Mouse (Mus musculus) myocyte (in vitro differentiated cells): ENCODE measurements around the gene Tspan14. TPM values are rescaled to one million over a fixed set of nuclear protein-coding genes. Genes with fewer than 3 reads are reported as not detected.

Source experiments
- H3K27me3 ChIP-seq: one replicate; pipeline ENCODE4 v1.6.1; 2011; ENCODE audit not compliant: control insufficient read depth, insufficient read depth, insufficient read length
- H3K36me3 ChIP-seq: one replicate; pipeline ENCODE4 v1.6.1; 2011; ENCODE audit not compliant: control insufficient read depth, insufficient read depth
- H3K4me2 ChIP-seq: one replicate; pipeline ENCODE4 v1.6.1; 2011; ENCODE audit warnings: low read depth, control low read depth
- H3K4me3 ChIP-seq: one replicate; pipeline ENCODE4 v1.5.1; 2011; ENCODE audit warnings: mild to moderate bottlenecking, control low read depth, moderate library complexity
- H3K79me2 ChIP-seq: one replicate; pipeline ENCODE4 v1.6.1; 2011; ENCODE audit not compliant: control insufficient read depth, insufficient read depth
- H3ac ChIP-seq: one replicate; pipeline ENCODE4 v1.6.1; 2011; ENCODE audit not compliant: control insufficient read depth, insufficient read length
- CEBPB ChIP-seq: IDR thresholded peaks from 2 replicates; pipeline ENCODE4 v1.6.1; 2011; ENCODE audit warnings: mild to moderate bottlenecking, moderate library complexity; ENCODE audit not compliant: poor library complexity, insufficient read depth, severe bottlenecking
- E2F4 ChIP-seq: IDR thresholded peaks from one replicate; pipeline ENCODE4 v1.6.1; 2011; ENCODE audit warnings: mild to moderate bottlenecking, control low read depth, moderate library complexity; ENCODE audit not compliant: insufficient read depth
- MAX ChIP-seq: IDR thresholded peaks from one replicate; pipeline ENCODE4 v1.6.1; 2011; ENCODE audit warnings: low read depth, mild to moderate bottlenecking, control low read depth
- MYOD1 ChIP-seq, 3 experiments: IDR thresholded peaks; one replicate each; pipeline ENCODE4 v1.6.1; 2011; ENCODE audit warnings: control low read depth in 2 of 3, low read depth in 2 of 3, mild to moderate bottlenecking in 2 of 3, moderate library complexity in 1 of 3; ENCODE audit not compliant: insufficient read length in 2 of 3, control insufficient read depth in 1 of 3
- MYOG ChIP-seq, 3 experiments: IDR thresholded peaks; one replicate each; pipeline ENCODE4 v1.6.1; 2011; ENCODE audit warnings: control low read depth in 2 of 3, low read depth in 2 of 3, mild to moderate bottlenecking in 2 of 3; ENCODE audit not compliant: insufficient read length in 2 of 3, control insufficient read depth in 1 of 3, insufficient read depth in 1 of 3
- POLR2A ChIP-seq: IDR thresholded peaks from one replicate; pipeline ENCODE4 v1.6.1; 2011; ENCODE audit warnings: low read depth, mild to moderate bottlenecking, control low read depth, moderate library complexity; ENCODE audit not compliant: insufficient read length
- POLR2AphosphoS2 ChIP-seq: IDR thresholded peaks from one replicate; pipeline ENCODE4 v1.6.1; 2011; ENCODE audit warnings: low read depth, control low read depth; ENCODE audit not compliant: insufficient read length
- REST ChIP-seq: IDR thresholded peaks from one replicate; pipeline ENCODE4 v1.6.1; 2011; ENCODE audit warnings: mild to moderate bottlenecking, control low read depth, moderate library complexity; ENCODE audit not compliant: insufficient read depth, insufficient read length
- SRF ChIP-seq: IDR thresholded peaks from one replicate; pipeline ENCODE4 v1.6.1; 2011; ENCODE audit warnings: low read depth; ENCODE audit not compliant: control insufficient read depth, insufficient read length
- TCF12 ChIP-seq: IDR thresholded peaks from one replicate; pipeline ENCODE4 v1.6.1; 2011; ENCODE audit warnings: mild to moderate bottlenecking, control low read depth; ENCODE audit not compliant: poor library complexity, insufficient read depth, severe bottlenecking
- TCF3 ChIP-seq: IDR thresholded peaks from one replicate; pipeline ENCODE4 v1.6.1; 2011; ENCODE audit warnings: low read depth, control low read depth; ENCODE audit not compliant: insufficient read length
- USF1 ChIP-seq: IDR thresholded peaks from one replicate; pipeline ENCODE4 v1.6.1; 2011; ENCODE audit warnings: low read depth, mild to moderate bottlenecking, control low read depth, moderate library complexity
- polyA plus RNA-seq: library from polyadenylated mRNA; unstranded; fragments of >200 nt; fragmentation: generic; extraction: Trizol; gene quantifications from one replicate; pipeline ENCODE4 v1.2.1, GENCODE M21; 2012; ENCODE audit warnings: missing spikeins

Gene Tspan14
- polyA plus RNA-seq, 1 experiment, result 90.6 TPM

DNA sequence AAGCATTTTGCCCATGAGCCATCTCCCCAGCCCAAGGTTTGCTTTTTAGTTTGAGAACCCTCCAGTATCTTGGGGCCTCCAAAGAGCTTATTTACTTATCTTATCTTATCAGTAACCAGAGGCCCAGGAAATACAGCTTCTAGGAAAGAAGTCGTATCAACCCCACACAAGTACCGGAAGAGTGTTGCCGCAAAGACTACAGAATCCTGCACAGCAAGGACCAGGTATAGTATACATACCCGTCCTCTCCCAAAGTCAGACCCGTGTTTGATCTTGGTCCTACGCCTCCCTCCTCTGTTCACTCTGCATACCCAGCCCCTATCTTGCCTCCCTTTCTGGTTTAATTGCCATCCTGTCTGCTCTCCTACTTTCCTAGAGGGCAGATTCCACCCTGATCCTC lies 25.9 kb upstream of the Tspan14 start:
- Histone ChIP-seq H3K27me3 (no peaks in the 10 kb centered on the region), H3K79me2 (no peaks in the 10 kb centered on the region), H3ac (no peak overlapping the region), H3K4me2 (no peak overlapping the region), H3K4me3 (no peak overlapping the region), H3K36me3 (no peaks in the 10 kb centered on the region)
- TF ChIP-seq USF1 (no peak), MYOG (IDR thresholded peaks at IDR 0.05; ENCODE audit: control insufficient read depth in 1 of 3, insufficient read depth in 1 of 3, insufficient read length in 2 of 3, low read depth in 2 of 3) (no peak), SRF (no peak), TCF12 (no peak), TCF3 (no peak), REST (no peak), POLR2AphosphoS2 (no peak), MYOD1 (IDR thresholded peaks at IDR 0.05; ENCODE audit: control insufficient read depth in 1 of 3, insufficient read length in 2 of 3, low read depth in 2 of 3) (no peak), MAX (no peak), CEBPB (no peak), POLR2A (no peak), E2F4 (no peak)

DNA sequence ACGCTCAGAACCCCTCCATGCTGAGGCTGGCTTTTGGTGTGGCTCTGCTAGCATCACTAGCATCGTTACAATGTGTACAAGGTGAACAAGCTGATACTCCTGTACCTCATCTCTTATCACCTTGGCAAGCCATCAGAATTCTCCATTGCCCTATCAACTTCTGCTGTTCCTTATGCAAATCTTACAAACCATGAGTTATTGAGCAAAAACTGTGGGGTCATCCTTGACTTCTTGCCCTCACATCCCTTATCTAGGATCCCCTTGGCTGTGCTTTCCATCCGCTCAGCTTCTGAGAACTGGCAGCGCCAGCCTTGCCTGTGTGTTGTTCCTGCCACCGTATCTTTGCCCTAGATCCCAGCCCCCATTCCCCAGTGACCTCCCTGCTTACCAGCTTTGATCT lies 22.2 kb upstream of the Tspan14 start:
- Histone ChIP-seq H3K4me2 (no peak overlapping the region), H3ac (no peak overlapping the region), H3K36me3 (no peaks in the 10 kb centered on the region), H3K27me3 (no peaks in the 10 kb centered on the region), H3K79me2 (no peaks in the 10 kb centered on the region), H3K4me3 (no peak overlapping the region)
- no peak for TF ChIP-seq USF1

- no peaks in the 10 kb centered on the region for H3K36me3 ChIP-seq
- no peak overlapping the region for H3K4me2 ChIP-seq
- no peak overlapping the region for H3ac ChIP-seq
- no peaks in the 10 kb centered on the region for H3K79me2 ChIP-seq
- H3K27me3 ChIP-seq, result no peaks in the 10 kb centered on the region
- TF ChIP-seq CEBPB (no peak), USF1 (no peak), E2F4 (no peak), MAX (no peak), SRF (no peak)
- no peak overlapping the region for H3K4me3 ChIP-seq
Measured at GRCm38 (mm10) chr14:40987184-40987583, 20.6 kb upstream of the Tspan14 start.

- TF ChIP-seq REST, result no peak
- TF ChIP-seq USF1, result no peak
- no peak for TF ChIP-seq MYOG (IDR thresholded peaks at IDR 0.05; ENCODE audit: control insufficient read depth in 1 of 3, insufficient read depth in 1 of 3, insufficient read length in 2 of 3, low read depth in 2 of 3)
- TF ChIP-seq POLR2AphosphoS2, result no peak
- no peak for TF ChIP-seq POLR2A
- TF ChIP-seq MYOD1 (IDR thresholded peaks at IDR 0.05; ENCODE audit: control insufficient read depth in 1 of 3, insufficient read length in 2 of 3, low read depth in 2 of 3), result no peak
- no peak for TF ChIP-seq CEBPB
- no peak for TF ChIP-seq E2F4
- TF ChIP-seq TCF12, result no peak
- TF ChIP-seq MAX, result no peak
- no peak for TF ChIP-seq TCF3
- TF ChIP-seq SRF, result no peak
- Histone ChIP-seq H3K36me3 (no peaks in the 10 kb centered on the region), H3K4me2 (no peak overlapping the region), H3ac (no peak overlapping the region), H3K79me2 (no peaks in the 10 kb centered on the region), H3K4me3 (no peak overlapping the region), H3K27me3 (no peaks in the 10 kb centered on the region)
Measured at GRCm38 (mm10) chr14:40985635-40986034, 19.0 kb upstream of the Tspan14 start.

- Histone ChIP-seq H3K4me2 (no peak overlapping the region), H3K79me2 (no peaks in the 10 kb centered on the region), H3ac (no peak overlapping the region), H3K36me3 (no peaks in the 10 kb centered on the region), H3K27me3 (no peaks in the 10 kb centered on the region), H3K4me3 (no peak overlapping the region)
- TF ChIP-seq E2F4, result no peak
- TF ChIP-seq TCF3, result no peak
- no peak for TF ChIP-seq CEBPB
- TF ChIP-seq POLR2A, result no peak
- TF ChIP-seq USF1, result no peak
- TF ChIP-seq MYOG (IDR thresholded peaks at IDR 0.05; ENCODE audit: control insufficient read depth in 1 of 3, insufficient read depth in 1 of 3, insufficient read length in 2 of 3, low read depth in 2 of 3), result no peak
- no peak for TF ChIP-seq MYOD1 (IDR thresholded peaks at IDR 0.05; ENCODE audit: control insufficient read depth in 1 of 3, insufficient read length in 2 of 3, low read depth in 2 of 3)
- no peak for TF ChIP-seq POLR2AphosphoS2
- no peak for TF ChIP-seq TCF12
- no peak for TF ChIP-seq SRF
- TF ChIP-seq REST, result no peak
- TF ChIP-seq MAX, result no peak
Measured at GRCm38 (mm10) chr14:40979723-40980122, 13.1 kb upstream of the Tspan14 start.

DNA sequence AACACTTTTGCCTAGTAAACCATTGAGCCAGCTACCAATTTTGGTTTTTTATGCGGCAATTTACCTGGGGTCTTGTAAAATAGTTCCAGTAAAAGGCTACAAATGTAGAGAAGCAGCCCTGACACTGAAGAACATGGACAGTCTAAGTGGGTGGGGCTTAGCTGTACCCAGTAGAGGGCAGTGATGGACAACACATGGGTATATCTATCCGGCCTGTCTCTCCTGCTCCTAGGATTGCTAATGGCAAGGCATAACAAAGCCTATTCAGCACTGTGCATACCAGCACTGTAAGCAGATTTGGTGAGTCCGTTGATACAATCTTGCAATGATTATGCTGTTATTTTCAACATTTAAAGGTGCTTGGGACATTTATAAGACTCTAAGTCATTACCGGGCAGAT lies 12.4 kb upstream of the Tspan14 start:
- no peak overlapping the region for H3K4me3 ChIP-seq
- no peaks in the 10 kb centered on the region for H3K79me2 ChIP-seq
- TF ChIP-seq USF1 (no peak), MYOD1 (IDR thresholded peaks at IDR 0.05; ENCODE audit: control insufficient read depth in 1 of 3, insufficient read length in 2 of 3, low read depth in 2 of 3) (no peak), TCF3 (no peak), POLR2AphosphoS2 (no peak), E2F4 (no peak)
- H3K27me3 ChIP-seq, result no peaks in the 10 kb centered on the region
- H3ac ChIP-seq, result no peak overlapping the region
- H3K4me2 ChIP-seq, result no peak overlapping the region
- no peaks in the 10 kb centered on the region for H3K36me3 ChIP-seq
